Mouse (Mus musculus): ENCODE measurements at regions not wholly inside any gene's neighbourhood (a gene's known extent, or its start where the extent isn't known, plus 50 kb on each side); places are given as distances from the start of the nearest gene placed in this dataset.
A peak's percentile ranks its signal among the peaks of the same experiment; 100 is the strongest.

- Histone ChIP-seq H3K27me3 (ENCODE audit: insufficient read depth, low read length) (no peaks in the 10 kb centered on the region), H3K4me1 (ENCODE audit: insufficient read depth) (no peaks in the 10 kb centered on the region), H3K9me3 (ENCODE audit: low read depth, low read length) (no peaks in the 10 kb centered on the region), H3K27ac (ENCODE audit: low read depth) (no peak overlapping the region), H3K36me3 (ENCODE audit: insufficient read depth) (no peaks in the 10 kb centered on the region), H3K9ac (no peak overlapping the region), H3K4me3 (ENCODE audit: low read depth, low read length) (no peak overlapping the region), H3K4me2 (no peak overlapping the region)
- DNase-seq (no peak), ATAC-seq (ENCODE audit: insufficient read depth) (no peak)
- no peak for TF ChIP-seq CTCF (IDR thresholded peaks at IDR 0.05; ENCODE audit: low read depth)
- WGBS, result 71% methylated on average over 8 of the region's 8 CpGs
Observed at GRCm38 (mm10) chr17:49215281-49215680, 212.9 kb upstream of the Mocs1 start.

DNA sequence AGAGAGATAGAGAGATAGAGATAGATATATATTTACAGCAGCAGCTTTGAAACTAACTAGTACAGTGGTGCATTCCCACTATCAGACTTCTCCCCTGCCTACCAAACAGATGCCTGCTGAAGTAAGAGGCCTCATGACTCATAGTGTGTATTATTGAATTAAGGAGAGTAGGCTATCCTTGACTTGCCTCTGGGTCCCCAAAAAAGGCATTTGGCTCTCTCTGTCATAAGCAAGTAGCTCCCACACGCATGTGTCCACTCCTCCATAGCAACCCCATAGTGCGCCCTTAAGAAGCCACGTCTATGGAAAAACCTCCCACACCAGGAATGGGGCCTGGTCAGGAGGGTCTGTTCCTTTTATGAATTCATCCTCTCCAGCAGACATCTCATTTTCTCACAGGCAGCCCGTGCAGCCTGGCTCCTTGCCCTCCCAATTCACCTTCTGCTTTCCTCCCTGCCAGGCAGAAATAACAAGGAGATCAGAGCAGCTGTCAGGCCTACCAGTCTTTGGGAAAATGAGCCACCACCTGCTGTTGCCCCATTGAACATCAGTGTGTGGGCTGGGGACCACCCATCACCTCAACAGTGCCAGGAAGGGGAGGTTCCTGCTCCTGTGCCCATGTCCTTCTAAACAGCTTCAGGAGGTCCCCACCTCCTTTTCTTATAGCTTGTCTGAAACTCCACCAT is 208.5 kb upstream of the Mocs1 start:
- Histone ChIP-seq H3K4me2 (no peak overlapping the region), H3K36me3 (ENCODE audit: insufficient read depth) (no peaks in the 10 kb centered on the region), H3K9ac (no peak overlapping the region), H3K27me3 (ENCODE audit: insufficient read depth, low read length) (no peaks in the 10 kb centered on the region), H3K4me3 (ENCODE audit: low read depth, low read length) (no peak overlapping the region), H3K9me3 (ENCODE audit: low read depth, low read length) (no peaks in the 10 kb centered on the region), H3K4me1 (ENCODE audit: insufficient read depth) (no peaks in the 10 kb centered on the region), H3K27ac (ENCODE audit: low read depth) (no peak overlapping the region)
- WGBS, result 70% methylated on average over 4 of the region's 4 CpGs
- ATAC-seq (ENCODE audit: insufficient read depth) (no peak), DNase-seq (no peak)
- no peak for TF ChIP-seq CTCF (IDR thresholded peaks at IDR 0.05; ENCODE audit: low read depth)

DNA sequence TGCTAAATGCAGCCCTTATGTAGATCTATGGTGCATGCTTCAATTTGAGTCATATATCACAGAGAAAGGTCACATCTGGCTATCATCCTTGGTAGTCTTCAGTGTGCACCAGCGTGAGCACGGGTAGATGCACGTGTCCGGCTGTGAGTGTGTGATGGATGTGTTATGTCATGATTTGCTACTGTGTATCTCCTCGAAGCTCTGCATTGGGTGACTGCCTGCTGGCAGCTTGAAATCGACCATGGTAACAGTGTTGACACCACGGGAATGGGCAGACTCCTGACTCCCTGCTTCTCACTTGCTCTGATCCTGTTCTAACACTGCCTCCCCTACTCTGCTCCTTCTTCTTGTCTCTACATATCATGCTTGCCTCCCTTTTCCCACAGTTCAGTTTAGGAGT is 204.9 kb upstream of the Mocs1 start:
- DNase-seq (no peak), ATAC-seq (ENCODE audit: insufficient read depth) (no peak)
- Histone ChIP-seq H3K36me3 (ENCODE audit: insufficient read depth) (no peaks in the 10 kb centered on the region), H3K27ac (ENCODE audit: low read depth) (no peak overlapping the region), H3K4me2 (no peak overlapping the region), H3K27me3 (ENCODE audit: insufficient read depth, low read length) (no peaks in the 10 kb centered on the region), H3K9ac (no peak overlapping the region), H3K4me3 (ENCODE audit: low read depth, low read length) (no peak overlapping the region), H3K4me1 (ENCODE audit: insufficient read depth) (peaks cover 3% of the 10 kb centered on the region; the same call in 1 of the 2 replicates), H3K9me3 (ENCODE audit: low read depth, low read length) (no peaks in the 10 kb centered on the region)
- 61% methylated on average over 7 of the region's 7 CpGs for WGBS
- no peak for TF ChIP-seq CTCF (IDR thresholded peaks at IDR 0.05; ENCODE audit: low read depth)

- TF ChIP-seq CTCF (IDR thresholded peaks at IDR 0.05; ENCODE audit: low read depth), result no peak
- Histone ChIP-seq H3K4me2 (no peak overlapping the region), H3K36me3 (ENCODE audit: insufficient read depth) (no peaks in the 10 kb centered on the region), H3K27me3 (ENCODE audit: insufficient read depth, low read length) (no peaks in the 10 kb centered on the region), H3K4me1 (ENCODE audit: insufficient read depth) (peaks cover 3% of the 10 kb centered on the region; the same call in 1 of the 2 replicates), H3K9me3 (ENCODE audit: low read depth, low read length) (no peaks in the 10 kb centered on the region), H3K27ac (ENCODE audit: low read depth) (no peak overlapping the region), H3K4me3 (ENCODE audit: low read depth, low read length) (no peak overlapping the region), H3K9ac (no peak overlapping the region)
- DNase-seq (peak; percentile 73), ATAC-seq (ENCODE audit: insufficient read depth) (peak; percentile 44; the same call in 1 of the 2 replicates)
- WGBS, result 53% methylated on average over 2 of the region's 2 CpGs
Observed at GRCm38 (mm10) chr17:49223651-49224050, 204.5 kb upstream of the Mocs1 start.

DNA sequence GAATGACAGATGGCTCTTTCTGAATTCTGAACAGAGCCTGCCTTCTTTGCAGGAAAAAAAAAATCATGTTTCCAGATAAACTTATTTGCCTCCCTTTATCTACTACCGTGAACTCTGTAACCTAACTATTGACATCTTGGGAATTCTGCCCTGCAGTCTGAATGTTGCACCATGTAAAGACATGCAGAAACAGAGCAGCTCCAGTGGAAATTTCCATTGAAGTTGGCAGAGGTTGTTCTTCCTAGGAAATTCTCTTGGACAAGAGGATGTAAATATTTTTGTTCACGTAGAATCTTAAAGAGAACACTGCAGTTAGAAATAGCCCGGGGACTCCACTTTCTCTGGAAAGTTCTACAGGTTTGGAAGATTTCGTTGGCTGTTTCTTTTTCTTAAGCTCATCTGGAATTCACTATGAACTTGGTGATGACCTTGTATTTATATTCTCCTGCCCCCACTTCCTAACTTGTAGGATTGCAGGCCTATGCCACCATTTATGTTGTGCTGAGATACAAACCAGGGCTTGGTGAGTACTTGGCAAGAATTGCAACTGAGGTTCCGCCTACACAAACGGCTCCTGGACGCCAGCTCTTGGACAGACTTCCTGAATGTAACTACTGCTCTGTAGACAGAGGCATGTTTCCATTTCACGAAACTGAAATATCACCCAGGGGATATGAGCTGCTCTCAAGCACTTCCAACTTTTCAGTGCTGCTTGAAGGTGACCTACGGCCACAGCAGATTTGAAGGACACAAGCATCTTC is 202.7 kb upstream of the Mocs1 start:
- peak overlapping the region; percentile 24; the same call in 1 of the 2 replicates for H3K27ac ChIP-seq (ENCODE audit: low read depth)
- DNase-seq (peak; percentile 32), ATAC-seq (ENCODE audit: insufficient read depth) (no peak)
- H3K4me2 ChIP-seq, result no peak overlapping the region
- H3K4me1 ChIP-seq (ENCODE audit: insufficient read depth), result peaks cover 3% of the 10 kb centered on the region; the same call in 1 of the 2 replicates
- no peak for TF ChIP-seq CTCF (IDR thresholded peaks at IDR 0.05; ENCODE audit: low read depth)
- no peak overlapping the region for H3K4me3 ChIP-seq (ENCODE audit: low read depth, low read length)
- H3K36me3 ChIP-seq (ENCODE audit: insufficient read depth), result no peaks in the 10 kb centered on the region
- H3K27me3 ChIP-seq (ENCODE audit: insufficient read depth, low read length), result no peaks in the 10 kb centered on the region
- no peak overlapping the region for H3K9ac ChIP-seq
- no peaks in the 10 kb centered on the region for H3K9me3 ChIP-seq (ENCODE audit: low read depth, low read length)
- WGBS, result 69% methylated on average over 9 of the region's 9 CpGs

GRCm38 (mm10) chr17:49226016-49226400 is 202.2 kb upstream of the Mocs1 start:
- Histone ChIP-seq H3K4me3 (ENCODE audit: low read depth, low read length) (no peak overlapping the region), H3K4me1 (ENCODE audit: insufficient read depth) (peaks cover 3% of the 10 kb centered on the region; the same call in 1 of the 2 replicates), H3K4me2 (no peak overlapping the region), H3K9me3 (ENCODE audit: low read depth, low read length) (no peaks in the 10 kb centered on the region), H3K27me3 (ENCODE audit: insufficient read depth, low read length) (no peaks in the 10 kb centered on the region), H3K9ac (no peak overlapping the region), H3K36me3 (ENCODE audit: insufficient read depth) (no peaks in the 10 kb centered on the region), H3K27ac (ENCODE audit: low read depth) (peak overlapping the region; percentile 24; the same call in 1 of the 2 replicates)
- no peak for DNase-seq
- 69% methylated on average over 6 of the region's 6 CpGs for WGBS
- ATAC-seq (ENCODE audit: insufficient read depth), result no peak
- no peak for TF ChIP-seq CTCF (IDR thresholded peaks at IDR 0.05; ENCODE audit: low read depth)

DNA sequence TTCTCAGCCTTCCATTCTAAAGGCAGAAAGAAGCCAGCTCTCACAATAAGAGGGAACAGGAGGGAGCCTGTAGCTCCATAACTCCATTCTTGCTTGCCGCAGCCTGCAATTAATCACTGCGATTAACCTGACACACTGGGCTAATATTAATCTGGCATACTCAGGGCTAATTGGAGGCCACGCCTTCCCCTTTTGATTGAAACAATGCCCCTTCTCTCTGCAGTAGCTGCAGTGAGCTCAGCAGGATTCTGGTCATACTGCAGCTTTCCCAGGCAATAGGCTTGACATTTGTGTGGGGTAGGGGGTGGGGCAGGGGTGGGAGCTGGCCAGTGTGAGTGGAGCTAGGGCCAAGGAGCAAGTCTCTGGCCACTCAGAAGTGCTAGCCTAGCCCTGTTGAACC is 196.9 kb upstream of the Mocs1 start:
- Histone ChIP-seq H3K4me2 (no peak overlapping the region), H3K4me3 (ENCODE audit: low read depth, low read length) (no peak overlapping the region), H3K9ac (no peak overlapping the region), H3K9me3 (ENCODE audit: low read depth, low read length) (no peaks in the 10 kb centered on the region), H3K36me3 (ENCODE audit: insufficient read depth) (no peaks in the 10 kb centered on the region), H3K27ac (ENCODE audit: low read depth) (no peak overlapping the region), H3K4me1 (ENCODE audit: insufficient read depth) (no peaks in the 10 kb centered on the region), H3K27me3 (ENCODE audit: insufficient read depth, low read length) (no peaks in the 10 kb centered on the region)
- TF ChIP-seq CTCF (IDR thresholded peaks at IDR 0.05; ENCODE audit: low read depth), result no peak
- WGBS, result 51% methylated on average over 3 of the region's 3 CpGs
- ATAC-seq (ENCODE audit: insufficient read depth) (no peak), DNase-seq (no peak)

All from lung, embryonic 14.5 days (tissue).